ENCODE assay signal across 10 mouse cellular contexts in the genomic region with DNA sequence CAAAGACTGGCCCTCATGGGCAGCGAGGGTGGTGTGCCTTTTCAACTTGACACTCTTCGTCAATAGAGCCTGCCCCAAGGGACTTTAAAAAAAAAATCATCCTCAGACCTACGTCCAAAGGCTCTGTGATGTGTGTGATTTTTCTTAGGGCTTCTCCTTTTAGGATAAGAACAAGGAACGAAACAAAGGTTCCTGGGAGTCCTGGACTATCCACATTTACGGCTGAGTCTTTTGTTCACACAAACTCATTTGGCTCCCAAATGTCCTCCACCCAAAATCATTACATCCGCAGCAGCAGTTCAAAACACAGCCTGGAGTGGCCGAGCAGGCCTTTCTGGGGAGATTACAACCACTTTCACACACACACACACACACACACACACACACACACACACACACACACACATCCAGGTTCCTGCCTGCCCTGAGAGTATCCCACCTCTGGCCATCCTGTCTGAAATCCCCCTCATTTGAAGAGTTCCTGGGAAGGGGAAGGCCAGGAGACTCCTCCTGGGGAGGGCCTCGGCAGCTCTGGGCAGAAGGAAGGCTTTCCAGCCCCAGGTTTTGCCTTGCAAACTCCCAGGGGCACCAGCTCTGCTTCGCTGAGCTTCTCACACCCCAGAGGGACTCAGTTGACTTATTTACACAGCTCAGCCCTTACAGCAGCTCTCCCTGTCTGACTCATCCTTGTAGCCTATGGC. TPM values are rescaled to one million over a fixed set of nuclear protein-coding genes. Genes with fewer than 3 reads are reported as not detected.
A peak's percentile ranks its signal among the peaks of the same experiment; 100 is the strongest.
DNase-seq lines count a peak whose midpoint lies in the region; ATAC-seq and TF ChIP-seq lines count a peak whose summit lies in the region.
"Had no signal": no experiment of that assay in that cellular context is flagged by ENCODE, and none has a peak within 500 bp of the region (broad histone marks: within the 10 kb centered on the region; RNA-seq: fewer than 3 reads in every experiment).

No protein-coding gene starts in this region.

- peak overlapping the region; percentile 50 for H3K4me3 ChIP-seq in gastrocnemius, adult 2 months
- no peak overlapping the region for H3K4me3 ChIP-seq in spleen, adult 2 months (ENCODE audit: extremely low read depth, insufficient read depth, insufficient read length)
- no peak overlapping the region for H3K4me3 ChIP-seq in hindbrain, postnatal 0 days (ENCODE audit: low read length)
- H3K4me3 ChIP-seq in stomach, embryonic 16.5 days (replicated peaks; ENCODE audit: low read length), result no peak overlapping the region

- DNase-seq in gastrocnemius, adult 2 months, result no peak
- DNase-seq in gastrocnemius, postnatal 25 days, result no peak
- peak in 1 of 2 experiments; percentile 28 for DNase-seq in spleen, adult 2 months (ENCODE audit: low read depth in 1 of 2, low spot score in 2 of 2)
- DNase-seq in spleen, postnatal 4 days (ENCODE audit: low spot score in 2 of 2), result no peak
- no peak for DNase-seq in hindbrain, postnatal 0 days (ENCODE audit: low spot score)
- no peak for DNase-seq in urinary bladder, adult 2 months (ENCODE audit: low spot score)
- DNase-seq in T-cell, adult 2 months (ENCODE audit: low spot score), result no peak
- DNase-seq: adrenal gland, adult 8-10 months; embryo, embryonic 11 days had no signal

- ATAC-seq in hindbrain, postnatal 0 days, result no peak
- no peak for ATAC-seq in stomach, embryonic 16.5 days (ENCODE audit: insufficient read depth, low FRiP score)

- WGBS in spleen, adult 2 months, result 52% methylated on average over 9 of the region's 9 CpGs
- 36% methylated on average over 9 of the region's 9 CpGs for WGBS in hindbrain, postnatal 0 days
- WGBS in stomach, embryonic 16.5 days, result 53% methylated on average over 9 of the region's 9 CpGs

- no peak for TF ChIP-seq CTCF in gastrocnemius, adult 2 months (IDR thresholded peaks at IDR 0.05)
- TF ChIP-seq CTCF in spleen, adult 2 months (IDR thresholded peaks at IDR 0.05; ENCODE audit: extremely low read depth, insufficient read depth, insufficient read length, insufficient replicate concordance), result no peak
- no peak for TF ChIP-seq CTCF in hindbrain, postnatal 0 days (IDR thresholded peaks at IDR 0.05; ENCODE audit: low read depth)

- H3K36me3 ChIP-seq in spleen, adult 2 months (ENCODE audit: control insufficient read depth, insufficient read depth, low read length), result peaks cover 1% of the 10 kb centered on the region; the same call in 1 of the 2 replicates
- H3K36me3 ChIP-seq in hindbrain, postnatal 0 days (ENCODE audit: insufficient read depth, low read length), result no peaks in the 10 kb centered on the region
- no peaks in the 10 kb centered on the region for H3K36me3 ChIP-seq in stomach, embryonic 16.5 days (ENCODE audit: control insufficient read depth, insufficient read depth, low read length)

- H3K27ac ChIP-seq in gastrocnemius, adult 2 months, result peak overlapping the region; percentile 87
- peak overlapping the region; percentile 52 for H3K27ac ChIP-seq in spleen, adult 2 months (ENCODE audit: insufficient read depth, low read length)
- peak overlapping the region; percentile 37; the same call in 1 of the 2 replicates for H3K27ac ChIP-seq in hindbrain, postnatal 0 days
- H3K27ac ChIP-seq in stomach, embryonic 16.5 days (ENCODE audit: low read length), result peak overlapping the region; percentile 56

- no peaks in the 10 kb centered on the region for H3K9me3 ChIP-seq in hindbrain, postnatal 0 days (ENCODE audit: low read length)
- H3K9me3 ChIP-seq in stomach, embryonic 16.5 days (replicated peaks; ENCODE audit: control insufficient read depth, low read length), result no peaks in the 10 kb centered on the region

- peaks cover 42% of the 10 kb centered on the region; the same call in 1 of the 2 replicates for H3K4me1 ChIP-seq in spleen, adult 2 months (ENCODE audit: control insufficient read depth, insufficient read depth, insufficient read length)
- peaks cover 10% of the 10 kb centered on the region for H3K4me1 ChIP-seq in hindbrain, postnatal 0 days (ENCODE audit: insufficient read depth, low read length)
- peaks cover 30% of the 10 kb centered on the region for H3K4me1 ChIP-seq in stomach, embryonic 16.5 days (ENCODE audit: control insufficient read depth, insufficient read depth, low read length)

- intact Hi-C loops in gastrocnemius, adult 2 months (cut with DNase I), result no loop called here

- no peaks in the 10 kb centered on the region for H3K27me3 ChIP-seq in spleen, adult 2 months (ENCODE audit: control insufficient read depth, insufficient read depth, low read length)
- no peaks in the 10 kb centered on the region for H3K27me3 ChIP-seq in hindbrain, postnatal 0 days (ENCODE audit: insufficient read depth, low read length)
- H3K27me3 ChIP-seq in stomach, embryonic 16.5 days (ENCODE audit: control insufficient read depth, insufficient read depth, low read length), result no peaks in the 10 kb centered on the region

- no peak overlapping the region for H3K9ac ChIP-seq in hindbrain, postnatal 0 days (replicated peaks; ENCODE audit: low read length)
- H3K9ac ChIP-seq in stomach, embryonic 16.5 days (ENCODE audit: low read length), result 0 out of 2 replicates have a peak overlapping the region, but pooled peaks have one; percentile 49

- no peak for TF ChIP-seq POLR2A in spleen, adult 2 months (IDR thresholded peaks at IDR 0.05; ENCODE audit: low read depth, low read length)

- no peak overlapping the region for H3K4me2 ChIP-seq in hindbrain, postnatal 0 days (ENCODE audit: low read depth, low read length)
- H3K4me2 ChIP-seq in stomach, embryonic 16.5 days (ENCODE audit: low read depth, low read length), result no peak overlapping the region

RNA-seq across cellular contexts. Expression of a gene that starts 13.6 kb away (rescaled TPM):
- 10 to 100 TPM; 30.4 to 43.3 TPM for total RNA-seq in gastrocnemius, adult 2 months (2021)
- total RNA-seq in gastrocnemius, postnatal 25 days (2021), result 10 to 100 TPM; 46.0 to 47.0 TPM
- 36.0 and 42.4 TPM in 2 replicates for polyA plus RNA-seq in spleen, adult 2 months (2012; rRNA removed)
- total RNA-seq in hindbrain, postnatal 0 days (2014; rRNA removed), result 22.8 and 30.4 TPM in 2 replicates
- polyA plus RNA-seq in hindbrain, postnatal 0 days (2015; fragmentation: Nextera tagmentation; extraction: Ambion mirVana), result 7.2 and 8.1 TPM in 2 replicates
- polyA plus RNA-seq in stomach, embryonic 16.5 days (2015; fragmentation: Nextera tagmentation; extraction: Ambion mirVana), result 13.8 and 16.1 TPM in 2 replicates
- polyA plus RNA-seq in urinary bladder, adult 2 months (2012; rRNA removed), result 66.3 and 86.7 TPM in 2 replicates

Comparison
In these comparisons a context has a peak if more than half of its experiments do, and no peak if none do; other contexts are left out.
1. H3K27ac ChIP-seq: peak in every context shown above with its lines; median percentile 87 in gastrocnemius, adult 2 months; 56 in stomach, embryonic 16.5 days; 52 in spleen, adult 2 months; 37 in hindbrain, postnatal 0 days.